Mouse (Mus musculus) liver, embryonic 16.5 days (tissue): ENCODE results near the gene Pitpnc1. TPM values are rescaled to one million over a fixed set of nuclear protein-coding genes. Genes with fewer than 3 reads are reported as not detected.

Experiments used
- ATAC-seq: fragments of 200-750 bp; cut with Nextera tagmentation; 2 replicates; pipeline ENCODE4 v1.8.0; 2017; ENCODE audit warnings: low read depth, mild to moderate bottlenecking, moderate number of reproducible peaks, moderate library complexity
- H3K27ac ChIP-seq: fragments of 300-500 bp; sonication (generic); 2 replicates; pipeline ENCODE4 v1.5.1; 2014; ENCODE audit warnings: mild to moderate bottlenecking, low read length
- H3K27me3 ChIP-seq: fragments of 300-500 bp; sonication (generic); 2 replicates; pipeline ENCODE4 v1.6.1; 2014; ENCODE audit warnings: low read depth, low read length, mixed read lengths; ENCODE audit not compliant: control insufficient read depth, insufficient read depth
- H3K36me3 ChIP-seq: fragments of 300-500 bp; sonication (generic); 2 replicates; pipeline ENCODE4 v1.6.1; 2014; ENCODE audit warnings: mild to moderate bottlenecking; ENCODE audit not compliant: control insufficient read depth, insufficient read depth
- H3K4me1 ChIP-seq: fragments of 300-500 bp; sonication (generic); 2 replicates; pipeline ENCODE4 v1.6.1; 2014; ENCODE audit warnings: low read depth, low read length, mixed read lengths; ENCODE audit not compliant: control insufficient read depth
- H3K4me2 ChIP-seq: fragments of 300-500 bp; sonication (generic); 2 replicates; pipeline ENCODE4 v1.6.1; 2014; ENCODE audit warnings: low read depth, low read length, mixed read lengths
- H3K4me3 ChIP-seq: fragments of 300-500 bp; sonication (generic); 2 replicates; pipeline ENCODE4 v1.5.1; 2014; ENCODE audit warnings: low read depth, mild to moderate bottlenecking, low read length
- H3K9ac ChIP-seq: fragments of 300-500 bp; sonication (generic); 2 replicates; pipeline ENCODE4 v1.6.1; 2014; ENCODE audit warnings: low read depth, low read length
- H3K9me3 ChIP-seq: fragments of 300-500 bp; sonication (generic); replicated peaks from 2 replicates; pipeline ENCODE4 v1.6.1; 2016; ENCODE audit warnings: low read length; ENCODE audit not compliant: control insufficient read depth
- WGBS: fragments of 180-500 bp; shearing (Covaris S2); extraction: QIAGEN DNeasy Blood & Tissue Kit; methylation state at CpG from one replicate; pipeline ENCODE4 v1.1.7; 2014; ENCODE audit not compliant: insufficient replicate concordance; 5-methylcytosine and 5-hydroxymethylcytosine counted together
- polyA plus RNA-seq: library from polyadenylated mRNA; unstranded; fragments of >200 nt; fragmentation: Nextera tagmentation; extraction: Ambion mirVana; gene quantifications from 2 replicates; pipeline ENCODE4 v1.2.1, GENCODE M21; 2015

The Pitpnc1 gene
- polyA plus RNA-seq, 1 experiment from 2014 or later, result 7.6 TPM

DNA sequence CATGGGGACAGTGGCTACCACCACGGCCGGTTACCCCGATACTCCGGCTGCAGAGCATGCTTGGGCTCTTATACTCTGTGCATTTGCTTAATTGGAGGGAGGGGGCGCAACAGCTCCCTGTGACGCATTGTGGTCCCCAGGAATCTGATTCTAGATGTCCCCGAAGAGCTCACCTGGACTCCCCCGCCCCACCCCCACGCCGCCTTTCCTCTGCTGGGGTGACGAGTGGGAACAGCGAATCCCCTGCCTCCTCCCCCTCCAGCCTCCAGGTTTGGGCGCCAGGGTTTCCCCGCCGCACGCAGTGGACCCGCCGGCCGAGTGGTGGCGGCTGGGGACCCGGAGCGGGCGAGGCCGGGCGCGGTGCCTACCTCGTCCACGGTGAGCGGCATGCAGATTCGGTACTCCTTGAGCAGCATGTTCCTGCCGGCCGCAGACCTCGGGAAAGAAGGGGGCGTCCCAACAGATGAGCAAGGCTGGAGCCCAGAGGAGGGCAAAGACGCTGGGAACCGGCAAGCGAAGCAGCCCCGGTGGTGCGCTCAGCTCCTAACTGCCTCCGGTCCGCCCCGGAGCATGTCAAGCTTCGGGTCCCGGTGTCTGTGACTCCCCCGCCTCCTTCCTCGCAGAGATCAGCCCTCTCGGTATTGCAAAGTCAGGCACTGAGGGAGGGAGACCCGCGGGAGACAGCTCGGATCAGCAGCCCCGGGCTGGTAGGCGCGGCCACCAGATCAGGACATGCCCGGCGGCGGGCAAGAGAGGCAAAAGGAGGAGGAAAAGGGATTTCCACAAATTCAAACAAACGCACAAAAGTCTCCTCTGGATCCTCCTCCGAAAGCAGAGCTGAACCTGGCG is 752 bp downstream of the Pitpnc1 start:
- peaks cover 45% of the 10 kb centered on the region for H3K4me1 ChIP-seq
- H3K4me3 ChIP-seq, result peak overlapping the region; percentile 71
- peak overlapping the region; percentile 99 for H3K4me2 ChIP-seq
- H3K36me3 ChIP-seq, result no peaks in the 10 kb centered on the region
- peak overlapping the region; percentile 96 for H3K27ac ChIP-seq
- no peaks in the 10 kb centered on the region for H3K27me3 ChIP-seq
- WGBS, result under 1% methylated on average over 59 of the region's 59 CpGs
- H3K9ac ChIP-seq, result peak overlapping the region; percentile 77
- H3K9me3 ChIP-seq, result no peaks in the 10 kb centered on the region
- peak; percentile 57 for ATAC-seq

DNA sequence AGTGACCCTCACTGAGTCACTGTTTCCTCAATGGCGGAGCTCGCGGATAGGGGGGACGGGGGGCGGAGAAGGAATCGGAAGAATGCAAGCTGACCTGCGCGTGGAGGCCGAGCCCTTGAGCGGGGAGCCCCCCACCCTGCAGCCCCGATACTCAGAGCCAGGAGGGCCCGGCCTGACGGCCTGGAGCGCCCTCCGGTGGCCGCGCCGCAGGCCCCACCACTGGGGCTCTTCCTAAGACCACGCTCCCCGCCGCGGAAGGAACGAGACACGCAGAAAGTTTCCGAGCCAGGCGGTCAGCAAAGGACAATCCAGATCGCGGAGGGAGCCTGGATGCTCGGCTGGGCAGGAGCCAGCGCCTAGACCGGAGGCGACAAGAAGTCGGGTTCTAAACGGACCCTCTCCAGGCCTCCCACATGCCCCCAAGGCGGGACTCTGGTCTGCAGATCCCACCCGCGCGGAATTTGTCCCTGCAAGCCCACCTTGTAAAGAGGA is 1.4 kb downstream of the Pitpnc1 start:
- H3K4me1 ChIP-seq, result peaks cover 45% of the 10 kb centered on the region
- H3K4me3 ChIP-seq, result peak overlapping the region; percentile 71
- H3K4me2 ChIP-seq, result peak overlapping the region; percentile 99
- no peaks in the 10 kb centered on the region for H3K36me3 ChIP-seq
- under 1% methylated on average over 37 of the region's 38 CpGs for WGBS
- H3K27ac ChIP-seq, result peak overlapping the region; percentile 96
- H3K9me3 ChIP-seq, result no peaks in the 10 kb centered on the region
- H3K27me3 ChIP-seq, result no peaks in the 10 kb centered on the region
- peak; percentile 54 for ATAC-seq
- H3K9ac ChIP-seq, result peak overlapping the region; percentile 77

DNA sequence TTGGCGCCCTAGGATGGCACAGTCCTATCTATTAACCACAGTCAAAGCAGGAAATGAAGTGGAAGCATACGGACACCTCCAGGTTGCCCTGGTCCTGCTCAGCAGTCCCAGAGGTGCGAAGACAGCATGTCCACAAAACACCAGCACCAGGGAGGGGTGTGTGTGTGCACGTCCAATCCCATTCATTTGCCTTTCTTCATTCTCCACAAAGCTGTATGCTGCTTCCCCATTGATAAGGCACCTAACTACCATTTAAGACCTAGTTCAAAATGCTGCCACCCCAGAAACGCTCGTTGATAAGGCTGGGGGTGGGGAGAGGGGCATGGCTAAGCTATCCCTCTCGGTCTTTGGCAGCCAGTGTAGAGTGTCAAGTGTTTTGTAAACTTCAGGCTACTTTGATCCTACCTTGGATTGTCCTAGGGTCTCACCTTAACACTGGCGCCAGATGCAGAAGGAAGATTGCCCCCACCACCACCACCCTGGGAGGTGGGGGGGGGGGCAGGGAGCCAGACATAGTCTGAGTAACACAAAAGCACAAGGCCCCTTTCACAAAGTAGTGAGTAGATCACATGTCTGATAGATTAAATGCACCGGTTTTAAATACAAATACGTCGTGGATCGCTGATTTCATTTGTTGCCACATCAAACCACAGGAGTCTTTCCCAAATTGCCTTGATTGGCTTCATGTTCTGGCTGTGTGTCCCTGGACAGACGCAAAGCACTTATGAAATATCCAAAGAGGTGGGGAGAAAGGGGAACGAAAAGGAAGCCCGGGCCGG is 2.1 kb downstream of the Pitpnc1 start:
- Histone ChIP-seq H3K27ac (peak overlapping the region; percentile 96), H3K4me2 (peak overlapping the region; percentile 99), H3K36me3 (no peaks in the 10 kb centered on the region), H3K9ac (peak overlapping the region; percentile 77), H3K4me1 (peaks cover 45% of the 10 kb centered on the region), H3K4me3 (peak overlapping the region; percentile 71), H3K27me3 (no peaks in the 10 kb centered on the region), H3K9me3 (no peaks in the 10 kb centered on the region)
- 6% methylated on average over 16 of the region's 16 CpGs for WGBS
- ATAC-seq, result peak; percentile 61

DNA sequence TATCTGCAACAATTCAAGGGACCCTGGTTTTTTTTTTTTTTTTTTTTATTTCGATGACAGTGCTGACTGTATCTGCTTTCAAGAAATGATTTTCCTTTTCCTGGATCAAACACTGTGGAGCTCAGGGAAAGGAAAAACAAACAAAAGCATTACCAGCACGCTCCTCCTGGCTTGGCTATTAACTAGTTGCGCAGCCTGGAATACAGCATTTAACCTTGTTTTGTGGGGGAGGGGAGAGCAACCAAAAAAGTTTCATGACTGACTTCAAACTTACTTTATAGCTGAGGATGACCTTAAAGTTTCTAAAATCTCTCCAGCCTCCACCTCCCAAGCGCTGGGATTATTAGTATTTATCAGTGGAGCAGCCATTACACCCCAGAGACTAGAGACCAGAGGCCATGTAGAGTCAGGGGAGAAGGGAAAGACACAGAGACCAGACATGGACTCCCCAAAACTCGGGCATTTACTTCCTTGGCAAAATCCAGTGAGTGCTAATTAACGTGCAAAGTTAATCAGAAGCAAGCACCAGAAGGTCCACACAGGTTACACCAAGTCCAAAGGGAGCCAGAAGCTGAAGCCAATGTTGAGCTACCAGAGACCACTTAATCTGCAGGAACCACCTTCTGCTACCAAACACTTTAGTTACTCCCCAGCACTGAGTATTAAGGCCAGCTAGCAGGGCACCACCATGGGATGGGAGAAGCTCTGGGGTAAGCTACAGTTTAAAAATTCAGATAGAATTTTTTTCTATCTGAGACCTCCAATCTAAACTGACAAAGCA is 3.7 kb downstream of the Pitpnc1 start:
- Histone ChIP-seq H3K27me3 (no peaks in the 10 kb centered on the region), H3K27ac (peak overlapping the region; percentile 29), H3K9ac (no peak overlapping the region), H3K4me1 (peaks cover 45% of the 10 kb centered on the region), H3K4me3 (no peak overlapping the region), H3K9me3 (no peaks in the 10 kb centered on the region), H3K4me2 (peak overlapping the region; percentile 32; the same call in 1 of the 2 replicates), H3K36me3 (no peaks in the 10 kb centered on the region)
- 50% methylated on average over 6 of the region's 6 CpGs for WGBS
- no peak for ATAC-seq

DNA sequence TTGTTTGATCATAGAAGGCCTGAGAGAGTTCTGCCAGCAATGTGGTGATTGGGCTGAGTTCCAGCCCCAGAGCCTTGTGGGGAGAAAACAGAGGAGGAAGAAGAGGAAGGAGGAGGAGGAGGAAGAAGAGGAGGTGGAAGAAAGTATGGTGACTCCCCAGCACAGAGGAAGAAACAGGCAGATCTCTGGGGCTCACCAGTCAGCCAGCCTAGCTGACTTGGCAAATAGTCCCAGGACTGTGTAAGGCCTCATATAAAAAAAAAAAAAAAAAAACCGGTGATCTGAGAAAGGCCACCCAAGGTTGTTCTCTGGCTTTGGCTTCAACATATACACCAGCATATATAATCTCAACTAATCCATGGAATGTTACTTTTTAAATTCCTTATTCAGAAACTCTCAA is 4.5 kb downstream of the Pitpnc1 start:
- H3K4me1 ChIP-seq, result peaks cover 39% of the 10 kb centered on the region
- no peak overlapping the region for H3K4me3 ChIP-seq
- 25% methylated on average over 1 of the region's 1 CpGs for WGBS
- H3K27ac ChIP-seq, result peak overlapping the region; percentile 29
- no peaks in the 10 kb centered on the region for H3K36me3 ChIP-seq
- no peak overlapping the region for H3K9ac ChIP-seq
- ATAC-seq, result no peak
- H3K27me3 ChIP-seq, result no peaks in the 10 kb centered on the region
- H3K4me2 ChIP-seq, result no peak overlapping the region
- no peaks in the 10 kb centered on the region for H3K9me3 ChIP-seq

DNA sequence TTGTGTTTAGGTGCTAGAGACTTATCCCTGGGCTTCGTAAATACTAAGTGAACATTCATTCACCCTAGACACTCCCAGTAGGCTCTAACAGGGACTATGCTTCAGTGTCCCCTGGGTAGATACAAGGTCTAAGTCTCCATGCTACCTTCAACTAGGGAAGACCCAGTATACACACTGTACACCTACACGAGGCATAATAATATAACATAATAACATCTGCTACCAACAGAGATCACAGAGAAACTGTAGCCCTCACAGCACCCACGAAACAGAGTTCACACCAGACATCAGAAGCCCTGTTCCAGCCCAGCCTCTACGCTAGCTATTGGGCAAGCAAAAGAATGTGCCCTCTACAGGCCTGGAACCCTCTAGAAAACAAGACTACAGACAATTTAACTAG is 5.5 kb downstream of the Pitpnc1 start:
- Histone ChIP-seq H3K4me1 (peaks cover 36% of the 10 kb centered on the region), H3K4me2 (no peak overlapping the region), H3K27ac (0 out of 2 replicates have a peak overlapping the region, but pooled peaks have one; percentile 4)

DNA sequence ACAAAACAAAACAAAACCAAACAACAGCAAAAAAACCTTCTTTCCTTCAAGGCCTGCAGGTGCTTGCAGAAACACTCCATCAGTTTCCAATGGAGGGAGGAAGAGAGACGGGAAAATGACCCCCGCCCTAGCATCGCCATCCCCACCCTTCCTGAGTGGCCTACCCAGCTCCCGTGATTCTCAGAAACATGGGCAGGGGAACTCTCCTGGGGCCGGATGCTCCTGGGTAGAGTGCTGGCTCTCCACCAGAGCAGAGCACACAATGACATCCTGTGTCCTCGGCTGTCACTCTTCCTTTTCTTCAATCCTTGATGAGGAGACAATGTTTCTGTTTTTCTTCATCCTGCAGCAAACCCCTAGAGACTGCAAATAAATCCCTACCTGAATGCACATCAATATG is 6.4 kb downstream of the Pitpnc1 start:
- no peak for ATAC-seq
- Histone ChIP-seq H3K4me1 (peaks cover 36% of the 10 kb centered on the region), H3K4me2 (no peak overlapping the region), H3K4me3 (no peak overlapping the region), H3K27me3 (no peaks in the 10 kb centered on the region), H3K9ac (no peak overlapping the region), H3K9me3 (no peaks in the 10 kb centered on the region), H3K36me3 (no peaks in the 10 kb centered on the region), H3K27ac (no peak overlapping the region)
- 58% methylated on average over 6 of the region's 6 CpGs for WGBS

More for the DNA sequence above, 5.5 kb downstream of the Pitpnc1 start:
- H3K9me3 ChIP-seq, result no peaks in the 10 kb centered on the region
- H3K4me3 ChIP-seq, result no peak overlapping the region
- H3K36me3 ChIP-seq, result no peaks in the 10 kb centered on the region
- 81% methylated on average over 4 of the region's 4 CpGs for WGBS
- H3K9ac ChIP-seq, result no peak overlapping the region
- ATAC-seq, result no peak
- H3K27me3 ChIP-seq, result no peaks in the 10 kb centered on the region

DNA sequence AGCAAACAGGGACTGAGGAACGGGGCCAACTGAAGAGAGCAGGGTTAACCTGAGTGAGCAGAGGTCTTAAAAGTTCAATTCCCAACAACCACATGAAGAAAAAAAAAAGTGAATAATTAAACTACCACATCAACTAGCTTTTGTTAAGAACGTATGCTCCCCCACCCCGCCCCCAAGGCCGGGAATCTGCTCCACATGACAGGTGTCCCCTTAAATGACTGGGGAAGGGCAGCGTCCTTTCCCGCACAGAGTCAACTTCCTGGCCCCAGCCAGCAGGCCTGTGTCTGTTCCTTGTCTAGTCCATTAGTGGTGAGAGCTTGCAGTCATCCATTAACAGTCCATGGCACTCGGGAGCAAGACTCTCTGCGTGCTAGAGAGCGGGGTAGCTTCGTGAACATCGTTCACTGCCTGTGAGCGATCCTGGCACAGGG is 7.2 kb downstream of the Pitpnc1 start:
- Histone ChIP-seq H3K9me3 (no peaks in the 10 kb centered on the region), H3K27ac (no peak overlapping the region), H3K4me1 (peaks cover 30% of the 10 kb centered on the region), H3K36me3 (no peaks in the 10 kb centered on the region), H3K9ac (no peak overlapping the region), H3K27me3 (no peaks in the 10 kb centered on the region), H3K4me3 (no peak overlapping the region), H3K4me2 (no peak overlapping the region)
- ATAC-seq, result no peak
- 87% methylated on average over 12 of the region's 12 CpGs for WGBS
